Mouse (Mus musculus): ENCODE data around the gene Fignl2. TPM values are rescaled to one million over a fixed set of nuclear protein-coding genes. Genes with fewer than 3 reads are reported as not detected.

Gene Fignl2
- polyA plus RNA-seq, 1 experiment from 2014 or later: 0.34 TPM

DNA sequence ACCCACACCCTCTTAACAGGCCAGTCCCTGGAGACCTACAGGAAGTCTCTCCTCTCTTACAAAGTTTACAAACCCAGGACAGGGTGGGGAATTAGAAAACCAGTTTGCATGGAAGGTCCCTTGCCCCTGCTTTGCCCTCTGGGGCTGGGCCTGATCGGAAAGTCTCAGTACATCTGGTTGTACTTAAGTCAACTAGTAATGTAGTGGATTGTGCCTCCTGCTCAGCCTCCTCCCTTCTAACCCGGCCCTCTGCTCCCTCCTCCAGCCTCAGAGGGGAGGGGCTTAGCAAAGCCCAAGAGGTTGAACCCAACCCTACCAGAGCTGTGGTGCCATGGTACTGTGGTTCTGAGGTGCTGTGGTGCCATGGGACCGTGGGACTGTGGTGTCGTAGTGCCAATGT lies 3.9 kb upstream of the Fignl2 start:
- H3K27ac ChIP-seq (ENCODE audit: low read depth): no peak overlapping the region
- H3K36me3 ChIP-seq (ENCODE audit: insufficient read depth): no peaks in the 10 kb centered on the region
- no peak for TF ChIP-seq CTCF (IDR thresholded peaks at IDR 0.05; ENCODE audit: low read depth)
- H3K9ac ChIP-seq: no peak overlapping the region
- H3K27me3 ChIP-seq (ENCODE audit: insufficient read depth, low read length): 0 out of 2 replicates have a peak, but pooled peaks cover 6% of the 10 kb centered on the region
- peak; percentile 26 for DNase-seq
- 45% methylated on average over 4 of the region's 4 CpGs for WGBS
- H3K9me3 ChIP-seq (ENCODE audit: low read depth, low read length): no peaks in the 10 kb centered on the region
- no peak overlapping the region for H3K4me3 ChIP-seq (ENCODE audit: low read depth, low read length)
- peaks cover 8% of the 10 kb centered on the region; the same call in 1 of the 2 replicates for H3K4me1 ChIP-seq (ENCODE audit: insufficient read depth)
- no peak overlapping the region for H3K4me2 ChIP-seq
- ATAC-seq (ENCODE audit: insufficient read depth): no peak

DNA sequence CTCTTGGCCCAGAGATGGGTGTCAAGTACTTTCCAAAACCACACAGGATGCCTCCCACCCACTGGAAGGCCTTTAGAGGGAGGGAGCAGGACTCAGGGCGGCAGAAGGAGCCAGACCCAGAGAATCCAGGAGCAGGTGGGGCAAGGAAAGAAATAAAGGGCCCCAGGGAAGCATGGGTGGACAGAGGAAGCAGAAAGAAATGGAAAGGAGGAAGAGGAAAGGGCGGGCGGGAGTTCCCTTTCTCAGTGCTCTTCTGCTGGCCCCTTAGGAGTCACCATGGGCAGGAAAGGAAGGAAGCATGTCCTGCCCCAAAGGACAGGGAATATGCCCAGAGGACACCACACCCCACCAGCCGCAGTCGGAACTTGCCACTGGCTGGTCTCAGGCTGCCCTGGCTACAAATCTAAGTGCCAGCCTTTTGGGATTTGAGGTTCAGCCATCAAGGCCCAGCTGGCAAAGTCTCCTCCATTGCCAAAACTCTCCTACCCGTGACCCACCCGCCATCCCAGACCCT lies 2.7 kb upstream of the Fignl2 start:
- H3K27ac ChIP-seq (ENCODE audit: low read depth): no peak overlapping the region
- H3K36me3 ChIP-seq (ENCODE audit: insufficient read depth): no peaks in the 10 kb centered on the region
- H3K9me3 ChIP-seq (ENCODE audit: low read depth, low read length): no peaks in the 10 kb centered on the region
- H3K4me1 ChIP-seq (ENCODE audit: insufficient read depth): peaks cover 15% of the 10 kb centered on the region; the same call in 1 of the 2 replicates
- TF ChIP-seq CTCF (IDR thresholded peaks at IDR 0.05; ENCODE audit: low read depth): no peak
- H3K4me3 ChIP-seq (ENCODE audit: low read depth, low read length): no peak overlapping the region
- 0 out of 2 replicates have a peak, but pooled peaks cover 15% of the 10 kb centered on the region for H3K27me3 ChIP-seq (ENCODE audit: insufficient read depth, low read length)
- no peak for DNase-seq
- no peak overlapping the region for H3K9ac ChIP-seq
- H3K4me2 ChIP-seq: no peak overlapping the region
- no peak for ATAC-seq (ENCODE audit: insufficient read depth)
- 78% methylated on average over 7 of the region's 7 CpGs for WGBS

DNA sequence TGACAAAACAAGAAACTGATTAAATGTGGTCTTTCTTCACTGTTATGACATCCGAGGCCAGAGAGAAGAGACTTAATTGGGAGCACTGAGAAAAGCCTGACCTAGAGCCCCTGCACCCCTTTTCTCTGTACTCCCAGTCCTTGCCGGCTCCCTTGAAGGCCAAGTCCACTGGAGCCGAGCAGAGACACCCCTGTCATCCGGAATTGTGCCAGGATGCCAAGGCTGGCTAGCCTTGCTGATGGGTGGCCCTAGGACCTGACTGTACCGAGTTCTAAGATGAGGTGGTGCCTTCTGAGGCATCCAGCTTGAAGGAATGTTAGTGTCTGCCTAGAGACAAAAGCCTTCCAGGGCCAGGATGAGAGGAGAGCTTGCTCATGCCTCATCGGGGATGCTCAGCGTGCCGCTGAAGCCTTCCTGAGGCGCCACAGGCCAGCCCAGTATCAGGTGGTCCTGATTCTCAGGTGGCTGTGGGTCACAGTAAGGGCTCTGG lies 1.7 kb upstream of the Fignl2 start:
- Histone ChIP-seq H3K4me1 (ENCODE audit: insufficient read depth) (peaks cover 21% of the 10 kb centered on the region; the same call in 1 of the 2 replicates), H3K36me3 (ENCODE audit: insufficient read depth) (no peaks in the 10 kb centered on the region), H3K27ac (ENCODE audit: low read depth) (no peak overlapping the region), H3K4me2 (no peak overlapping the region), H3K9ac (no peak overlapping the region), H3K9me3 (ENCODE audit: low read depth, low read length) (no peaks in the 10 kb centered on the region), H3K4me3 (ENCODE audit: low read depth, low read length) (no peak overlapping the region), H3K27me3 (ENCODE audit: insufficient read depth, low read length) (0 out of 2 replicates have a peak, but pooled peaks cover 15% of the 10 kb centered on the region)
- WGBS: 78% methylated on average over 9 of the region's 9 CpGs
- no peak for ATAC-seq (ENCODE audit: insufficient read depth)
- DNase-seq: no peak
- TF ChIP-seq CTCF (IDR thresholded peaks at IDR 0.05; ENCODE audit: low read depth): no peak

DNA sequence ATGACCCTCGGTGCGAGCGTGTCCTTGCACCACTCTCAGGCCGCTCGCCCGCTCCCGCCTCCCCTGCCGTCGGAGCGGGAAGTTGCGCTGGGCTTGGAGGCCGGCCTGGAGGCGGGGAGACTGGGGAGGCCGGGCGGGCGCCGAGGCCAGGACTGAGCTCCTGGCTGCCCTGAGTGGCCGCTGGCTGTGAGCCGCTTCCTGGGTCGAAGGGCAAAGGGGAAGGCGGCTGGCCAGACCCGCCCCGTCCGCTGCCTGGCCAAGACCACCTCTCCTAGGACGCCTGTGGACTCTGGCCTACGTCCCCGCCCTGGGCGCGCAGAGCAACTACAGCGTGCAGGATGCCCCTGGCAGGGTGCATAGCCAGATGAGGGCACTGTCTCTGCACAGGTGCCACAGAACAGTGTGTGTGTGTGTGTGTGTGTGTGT lies 377 bp upstream of the Fignl2 start:
- no peaks in the 10 kb centered on the region for H3K9me3 ChIP-seq (ENCODE audit: low read depth, low read length)
- DNase-seq: peak; percentile 86
- H3K27ac ChIP-seq (ENCODE audit: low read depth): peak overlapping the region; percentile 88
- peak; percentile 46 for TF ChIP-seq CTCF (IDR thresholded peaks at IDR 0.05; ENCODE audit: low read depth)
- 0 out of 2 replicates have a peak, but pooled peaks cover 15% of the 10 kb centered on the region for H3K27me3 ChIP-seq (ENCODE audit: insufficient read depth, low read length)
- peak overlapping the region; percentile 79 for H3K4me2 ChIP-seq
- peak overlapping the region; percentile 88 for H3K9ac ChIP-seq
- WGBS: 1% methylated on average over 30 of the region's 30 CpGs
- H3K4me3 ChIP-seq (ENCODE audit: low read depth, low read length): peak overlapping the region; percentile 77
- peak; percentile 71 for ATAC-seq (ENCODE audit: insufficient read depth)
- H3K36me3 ChIP-seq (ENCODE audit: insufficient read depth): no peaks in the 10 kb centered on the region
- H3K4me1 ChIP-seq (ENCODE audit: insufficient read depth): peaks cover 21% of the 10 kb centered on the region; the same call in 1 of the 2 replicates

DNA sequence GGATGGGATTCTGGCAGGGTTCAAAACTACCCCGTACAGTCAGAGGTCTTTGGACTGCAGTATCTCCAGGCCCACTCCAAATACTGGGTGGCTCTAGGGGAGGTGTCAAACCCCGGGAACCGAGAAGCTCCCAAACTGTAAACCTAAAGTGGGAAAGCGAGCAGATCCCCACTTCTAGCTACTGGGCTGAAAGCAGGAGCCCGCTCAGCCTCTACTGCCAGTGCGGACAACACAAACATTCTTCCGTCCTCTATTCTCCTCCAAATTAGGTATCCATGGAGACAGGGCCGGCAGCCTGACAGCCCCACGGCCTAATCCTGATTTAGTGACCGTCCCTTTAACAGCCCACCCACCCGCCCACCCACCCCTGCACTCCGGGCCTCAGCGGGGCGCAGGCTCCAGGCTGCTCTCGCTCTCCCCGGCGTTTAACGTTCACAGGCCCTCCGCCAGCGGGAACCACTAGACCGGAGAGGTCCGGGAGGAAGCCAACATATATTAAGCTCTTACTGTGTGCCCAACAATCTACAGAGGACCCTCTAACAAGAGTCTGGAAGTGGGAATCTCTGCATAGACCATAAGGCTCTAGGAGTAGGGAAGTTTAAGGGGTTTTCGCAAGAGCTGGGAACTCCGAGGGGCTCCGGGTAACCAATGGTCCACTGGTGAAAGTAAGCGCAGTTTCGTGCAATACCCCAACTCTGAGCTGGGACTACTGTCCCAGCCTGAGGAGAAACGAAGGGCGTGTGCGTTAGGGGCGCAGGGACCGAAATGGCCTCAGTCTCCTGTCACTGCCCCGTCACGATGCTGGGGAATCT lies 1.2 kb downstream of the Fignl2 start:
- Histone ChIP-seq H3K36me3 (ENCODE audit: insufficient read depth) (no peaks in the 10 kb centered on the region), H3K4me3 (ENCODE audit: low read depth, low read length) (peak overlapping the region; percentile 77), H3K9ac (peak overlapping the region; percentile 88), H3K27ac (ENCODE audit: low read depth) (peak overlapping the region; percentile 88), H3K4me1 (ENCODE audit: insufficient read depth) (peaks cover 25% of the 10 kb centered on the region; the same call in 1 of the 2 replicates), H3K27me3 (ENCODE audit: insufficient read depth, low read length) (0 out of 2 replicates have a peak, but pooled peaks cover 15% of the 10 kb centered on the region), H3K4me2 (peak overlapping the region; percentile 79), H3K9me3 (ENCODE audit: low read depth, low read length) (no peaks in the 10 kb centered on the region)
- 0 out of 2 replicates have a peak, but pooled peaks have one; percentile 5 for ATAC-seq (ENCODE audit: insufficient read depth)
- no peak for TF ChIP-seq CTCF (IDR thresholded peaks at IDR 0.05; ENCODE audit: low read depth)
- 2% methylated on average over 34 of the region's 34 CpGs for WGBS
- DNase-seq: peak; percentile 65

DNA sequence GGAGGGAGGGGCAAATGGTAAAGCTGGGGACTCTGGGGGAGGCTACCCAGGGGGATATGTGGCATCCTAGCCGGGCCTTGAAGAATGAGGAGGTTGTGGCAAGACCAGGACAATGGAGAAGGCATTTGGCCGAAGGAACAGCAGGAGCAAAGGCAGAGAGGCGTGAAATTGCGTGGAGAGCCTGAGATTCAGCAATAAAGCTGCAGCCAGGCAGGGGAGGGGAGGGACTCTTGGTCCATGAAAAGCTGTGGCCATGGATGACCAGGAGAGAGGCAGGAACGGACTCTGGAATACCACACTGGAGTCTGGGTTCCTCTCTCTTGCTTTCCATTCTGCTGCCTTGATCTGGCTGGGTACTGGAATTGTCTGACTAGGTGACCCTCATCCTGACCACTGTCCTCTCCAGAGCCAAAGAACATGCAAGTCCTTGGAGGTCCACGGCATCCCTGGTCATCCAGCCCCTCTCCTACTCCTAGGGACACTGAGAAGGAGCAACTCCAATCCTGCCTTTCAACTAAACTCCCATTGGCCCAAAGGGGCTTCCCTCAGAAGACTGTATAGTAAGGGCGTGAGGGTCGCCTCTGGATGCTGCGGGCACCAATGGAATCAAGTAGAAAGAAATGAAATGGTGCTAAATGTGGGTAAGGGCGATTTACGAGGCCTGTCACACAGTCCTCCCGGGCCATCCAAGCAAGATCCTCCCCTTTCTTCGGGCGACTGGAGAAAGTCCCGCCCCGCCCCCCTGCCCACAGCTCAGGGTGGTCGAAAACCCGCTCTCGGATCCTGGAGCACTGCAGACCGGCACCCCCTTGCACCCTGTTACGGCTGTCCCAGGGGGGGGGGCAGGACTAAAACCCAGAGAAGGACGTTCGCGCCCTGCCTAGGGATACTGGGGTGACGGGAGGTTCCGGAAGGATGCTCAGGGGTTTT lies 2.0 kb downstream of the Fignl2 start:
- Histone ChIP-seq H3K9me3 (ENCODE audit: low read depth, low read length) (no peaks in the 10 kb centered on the region), H3K36me3 (ENCODE audit: insufficient read depth) (no peaks in the 10 kb centered on the region), H3K27ac (ENCODE audit: low read depth) (no peak overlapping the region), H3K9ac (peak overlapping the region; percentile 88), H3K27me3 (ENCODE audit: insufficient read depth, low read length) (0 out of 2 replicates have a peak, but pooled peaks cover 15% of the 10 kb centered on the region), H3K4me1 (ENCODE audit: insufficient read depth) (peaks cover 23% of the 10 kb centered on the region), H3K4me3 (ENCODE audit: low read depth, low read length) (peak overlapping the region; percentile 77), H3K4me2 (peak overlapping the region; percentile 79)
- 15% methylated on average over 26 of the region's 26 CpGs for WGBS
- no peak for TF ChIP-seq CTCF (IDR thresholded peaks at IDR 0.05; ENCODE audit: low read depth)
- ATAC-seq (ENCODE audit: insufficient read depth) (no peak), DNase-seq (peak; percentile 18)

All from lung, embryonic 14.5 days (tissue).